ENCODE assay signal across 29 mouse cellular contexts in the genomic region with DNA sequence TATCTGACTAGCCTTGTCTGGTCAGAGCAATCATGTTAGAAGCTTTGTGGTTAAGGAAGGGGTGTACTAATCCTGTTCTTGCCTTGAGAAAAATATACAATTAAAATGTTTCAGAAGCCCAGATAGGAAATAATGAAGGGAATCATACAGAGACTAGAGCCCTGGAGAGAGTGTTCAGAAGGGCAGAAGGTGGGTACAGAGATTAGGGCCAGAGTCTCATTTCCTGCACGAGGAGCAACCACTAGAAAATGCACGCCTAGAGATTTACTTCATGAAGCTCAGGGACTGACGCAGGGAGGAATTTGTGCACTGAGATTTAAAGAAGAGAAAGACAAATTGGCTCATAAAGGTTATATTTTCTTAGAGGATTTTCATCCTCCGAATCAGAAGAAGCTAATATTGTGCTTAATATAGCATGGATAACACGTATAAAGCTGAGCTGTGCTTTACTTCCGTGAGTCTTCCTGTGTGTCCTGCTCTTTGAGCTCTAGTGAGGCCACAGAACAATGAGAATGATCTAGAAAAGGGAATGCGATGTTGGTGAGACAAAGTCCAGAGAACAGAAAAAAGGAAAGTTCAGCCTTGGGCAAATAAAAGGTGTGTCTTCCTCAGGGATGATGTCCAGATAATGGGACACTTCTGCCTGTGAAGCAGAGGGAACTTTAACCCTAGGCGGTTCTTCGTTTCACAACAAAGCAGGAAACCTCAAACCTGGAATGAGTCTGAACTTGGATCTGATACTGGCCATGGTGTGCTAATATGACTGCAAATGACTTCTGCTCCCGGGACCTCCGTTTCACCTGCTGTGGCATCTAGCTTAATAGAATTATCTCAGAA. TPM values are rescaled to one million over a fixed set of nuclear protein-coding genes. Genes with fewer than 3 reads are reported as not detected.
DNase-seq lines count a peak whose midpoint lies in the region; ATAC-seq lines count a peak whose summit lies in the region.
"Had no signal": no experiment of that assay in that cellular context is flagged by ENCODE, and none has a peak within 500 bp of the region (broad histone marks: within the 10 kb centered on the region; RNA-seq: fewer than 3 reads in every experiment).

No protein-coding gene starts in this region.

- 63% methylated on average over 11 of the region's 11 CpGs for WGBS in intestine, embryonic 16.5 days

- H3K27me3 ChIP-seq in intestine, embryonic 16.5 days (replicated peaks; ENCODE audit: control insufficient read depth, insufficient read depth, low read length) = no peaks in the 10 kb centered on the region
- H3K27me3 ChIP-seq: embryonic facial prominence, embryonic 15.5 days; heart, embryonic 15.5 days; Patski had no signal

- 0 out of 2 replicates have a peak overlapping the region, but pooled peaks have one; percentile 10 for H3K4me2 ChIP-seq in intestine, embryonic 16.5 days (ENCODE audit: low read depth, low read length)
- H3K4me2 ChIP-seq: embryonic facial prominence, embryonic 15.5 days; heart, embryonic 11.5 days; heart, embryonic 15.5 days; hindbrain, embryonic 14.5 days had no signal

- peak; percentile 94 for ATAC-seq in intestine, embryonic 16.5 days
- ATAC-seq: CD4-positive, CD25-positive, alpha-beta regulatory T cell, adult 4 months; forebrain, embryonic 14.5 days; Patski had no signal

- intact Hi-C loops in heart, postnatal 36 days (cut with DNase I) = no loop called here

- no peaks in the 10 kb centered on the region for H3K4me1 ChIP-seq in intestine, embryonic 16.5 days (ENCODE audit: control insufficient read depth, insufficient read depth, low read length)
- H3K4me1 ChIP-seq: embryonic facial prominence, embryonic 15.5 days; heart, embryonic 15.5 days had no signal

- no peak overlapping the region for H3K9ac ChIP-seq in intestine, embryonic 16.5 days (ENCODE audit: low read depth, low read length)
- H3K9ac ChIP-seq: embryonic facial prominence, embryonic 15.5 days; heart, embryonic 15.5 days; hindbrain, embryonic 14.5 days had no signal

- H3K9me3 ChIP-seq in intestine, embryonic 16.5 days (ENCODE audit: control insufficient read depth, low read length) = no peaks in the 10 kb centered on the region
- H3K9me3 ChIP-seq: embryonic facial prominence, embryonic 15.5 days; forebrain, embryonic 10.5 days; heart, embryonic 15.5 days; hindbrain, embryonic 10.5 days had no signal

- H3K27ac ChIP-seq in intestine, embryonic 16.5 days (ENCODE audit: low read length) = peak overlapping the region; percentile 68
- H3K27ac ChIP-seq: embryonic facial prominence, embryonic 15.5 days; forebrain, embryonic 10.5 days; heart, adult 2 months; heart, embryonic 15.5 days; hindbrain, embryonic 10.5 days; hindbrain, embryonic 14.5 days had no signal

- H3K4me3 ChIP-seq in intestine, embryonic 16.5 days (ENCODE audit: low read length) = no peak overlapping the region
- H3K4me3 ChIP-seq: embryonic facial prominence, embryonic 15.5 days; erythroblast, embryonic 14.5 days; forebrain, embryonic 10.5 days; heart, adult 2 months; heart, embryonic 15.5 days; hindbrain, embryonic 10.5 days had no signal

- DNase-seq in kidney, adult 11 months = peak; percentile 14
- no peak for DNase-seq in kidney, postnatal 14 days
- DNase-seq in kidney, postnatal 36 days = peak; percentile 8 to 25
- no peak for DNase-seq in kidney, postnatal 10 days
- DNase-seq in yolk sac, embryonic 10.5 days (ENCODE audit: low spot score) = peak; percentile 76
- no peak for DNase-seq in gastrocnemius, adult 8-10 months (ENCODE audit: low spot score in 2 of 2)
- no peak for DNase-seq in heart, postnatal 36 days
- DNase-seq: adrenal gland, adult 8-10 months; B cell, adult 2 months; cerebellum, adult 11 months; cerebellum, adult 8-10 months; cerebellum, postnatal 14 days; embryo, embryonic 11 days; gastrocnemius, postnatal 14 days; heart, adult 2 months; heart, postnatal 14 days had no signal

- H3K36me3 ChIP-seq in intestine, embryonic 16.5 days (ENCODE audit: control insufficient read depth, insufficient read depth, low read length) = no peaks in the 10 kb centered on the region
- H3K36me3 ChIP-seq: embryonic facial prominence, embryonic 15.5 days; forebrain, embryonic 10.5 days; heart, embryonic 15.5 days; hindbrain, embryonic 10.5 days had no signal

RNA-seq across cellular contexts. Expression of gene Erc2, which starts 45.0 kb away (rescaled TPM):
- polyA plus RNA-seq in intestine, embryonic 16.5 days (2015; fragmentation: Nextera tagmentation; extraction: Ambion mirVana) = 4.0 and 4.3 TPM in 2 replicates
- under 1 TPM in 3 of 4 experiments, not detected in 1; 0.19 to 0.70 (median 0.36) TPM for total RNA-seq in gastrocnemius, adult 8-10 months (2022)
- under 1 TPM; 0.28 to 0.54 TPM for total RNA-seq in heart, postnatal 36 days (2021)
- total RNA-seq: common myeloid progenitor, adult 5-6 weeks; MEL had no signal
- polyA plus RNA-seq: erythroblast, embryonic 14.5 days had no signal

Comparison
In these comparisons a context has a peak if more than half of its experiments do, and no peak if none do; other contexts are left out.
1. DNase-seq: peak in kidney, adult 11 months (single experiment), kidney, postnatal 36 days (2 of 2) and yolk sac, embryonic 10.5 days (single experiment); none in kidney, postnatal 14 days (single experiment), kidney, postnatal 10 days (single experiment), gastrocnemius, adult 8-10 months (0 of 2) and heart, postnatal 36 days (0 of 2).